Mouse (Mus musculus): ENCODE results near the gene Rnf11. TPM values are rescaled to one million over a fixed set of nuclear protein-coding genes. Genes with fewer than 3 reads are reported as not detected.

Rnf11 gene
- polyA plus RNA-seq, 1 experiment, result 135 TPM

DNA sequence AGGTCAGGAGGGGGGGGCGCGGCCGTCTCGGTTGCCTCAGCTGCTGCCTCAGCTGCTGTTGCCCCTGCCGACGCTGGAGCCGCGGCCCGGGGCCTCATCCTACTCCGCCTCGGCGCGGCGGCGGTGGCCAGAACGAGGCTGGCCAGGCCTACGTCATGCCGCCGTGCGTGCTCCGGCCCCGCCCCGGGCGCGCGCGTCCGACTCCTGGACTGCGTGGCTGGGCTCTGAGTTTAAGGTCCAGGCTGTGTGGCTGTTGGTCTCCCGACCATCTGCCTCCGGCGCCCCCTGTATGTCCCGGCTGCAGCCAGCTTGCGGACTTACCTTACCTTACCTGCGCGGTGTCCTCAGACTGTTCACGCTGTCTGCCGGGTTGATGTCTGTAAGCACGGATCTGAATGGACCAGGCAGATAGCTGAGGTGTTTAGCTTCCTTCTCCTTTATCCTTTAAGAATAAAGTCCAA, 7.9 kb downstream of the Rnf11 start:
- H3K27ac ChIP-seq (ENCODE audit: insufficient read depth, low read length), result peak overlapping the region; percentile 55
- TF ChIP-seq CTCF (IDR thresholded peaks at IDR 0.05; ENCODE audit: borderline replicate concordance, insufficient read depth, low read length) (0 out of 2 replicates have a peak, but pooled peaks have one; percentile 20), POLR2A (IDR thresholded peaks at IDR 0.05; ENCODE audit: low read depth, low read length) (peak; percentile 93)
- H3K4me1 ChIP-seq (ENCODE audit: control insufficient read depth, insufficient read depth, low read length), result peaks cover 3% of the 10 kb centered on the region
- peak overlapping the region; percentile 80 for H3K4me3 ChIP-seq (ENCODE audit: insufficient read depth, low read length)

DNA sequence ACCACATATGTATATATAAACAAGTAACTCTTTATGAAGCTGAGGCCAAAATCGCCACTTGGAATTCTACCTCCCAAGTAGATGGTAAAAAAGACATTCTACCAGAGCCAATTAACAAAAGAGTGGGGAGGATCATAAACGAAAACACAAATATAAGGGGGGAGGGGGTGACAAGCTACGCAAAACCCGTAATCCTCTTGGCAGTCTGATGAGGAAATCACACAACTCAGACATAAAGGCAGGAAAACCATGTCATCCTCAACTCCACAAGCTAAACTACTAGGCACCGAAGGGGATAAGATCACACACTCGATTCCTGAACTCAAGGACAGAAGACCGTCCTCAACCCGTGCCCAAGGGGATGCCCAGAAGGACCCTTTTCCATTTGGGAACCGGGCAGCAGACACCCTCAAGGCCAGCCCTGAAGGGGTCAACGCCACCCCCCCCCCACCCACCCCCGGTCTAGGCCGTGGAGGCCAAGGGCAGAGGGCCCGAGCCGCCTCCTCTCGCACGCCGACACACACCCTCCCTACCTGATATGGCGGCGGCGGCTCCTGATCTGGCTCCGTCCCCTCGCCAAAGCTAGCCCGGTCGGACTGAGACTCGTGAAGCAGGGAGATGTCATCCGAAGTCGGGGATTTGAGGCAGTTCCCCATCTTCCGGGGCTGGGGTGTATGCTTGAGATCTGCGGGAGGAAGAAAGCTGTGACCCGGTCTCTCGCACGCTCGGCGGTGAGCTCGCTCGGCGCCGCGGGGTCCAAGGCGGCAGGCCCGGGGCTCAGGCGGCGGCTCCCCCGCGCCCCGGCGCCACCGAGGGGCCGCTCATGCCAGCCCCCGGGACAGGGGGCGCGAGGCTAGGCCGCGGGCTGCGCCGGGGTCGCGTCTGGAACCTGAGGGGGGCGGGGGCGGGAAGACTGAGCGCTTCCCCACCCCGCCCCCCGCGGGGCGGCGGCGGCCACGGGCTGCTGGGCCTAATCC, 8.7 kb downstream of the Rnf11 start:
- H3K4me1 ChIP-seq (ENCODE audit: control insufficient read depth, insufficient read depth, low read length), result no peaks in the 10 kb centered on the region; the same call in none of the 2 replicates
- TF ChIP-seq CTCF (IDR thresholded peaks at IDR 0.05; ENCODE audit: borderline replicate concordance, insufficient read depth, low read length) (no peak), POLR2A (IDR thresholded peaks at IDR 0.05; ENCODE audit: low read depth, low read length) (peak; percentile 35; the same call in 1 of the 2 replicates)
- H3K4me3 ChIP-seq (ENCODE audit: insufficient read depth, low read length), result peak overlapping the region; percentile 80
- peak overlapping the region; percentile 55 for H3K27ac ChIP-seq (ENCODE audit: insufficient read depth, low read length)

DNA sequence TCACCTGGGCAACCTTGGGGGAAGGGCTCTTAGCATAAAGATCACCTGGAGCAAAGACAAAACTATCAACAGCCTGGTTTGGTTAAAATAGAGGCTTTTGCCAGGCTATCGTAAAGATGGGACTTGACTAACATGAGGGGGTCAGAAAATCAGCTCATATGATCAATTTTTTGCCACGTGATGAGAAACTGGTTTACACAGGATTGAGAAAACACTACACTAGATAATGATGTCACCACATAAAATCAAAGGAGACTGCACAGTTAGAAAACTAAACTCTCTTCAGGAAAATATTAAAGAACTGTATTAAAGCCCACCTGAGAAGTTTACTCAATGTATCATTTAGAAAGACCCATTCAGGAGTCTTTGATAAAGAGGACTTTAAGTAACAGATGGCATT, 9.4 kb downstream of the Rnf11 start:
- TF ChIP-seq CTCF (IDR thresholded peaks at IDR 0.05; ENCODE audit: borderline replicate concordance, insufficient read depth, low read length) (no peak), POLR2A (IDR thresholded peaks at IDR 0.05; ENCODE audit: low read depth, low read length) (no peak)
- no peaks in the 10 kb centered on the region; the same call in none of the 2 replicates for H3K4me1 ChIP-seq (ENCODE audit: control insufficient read depth, insufficient read depth, low read length)

DNA sequence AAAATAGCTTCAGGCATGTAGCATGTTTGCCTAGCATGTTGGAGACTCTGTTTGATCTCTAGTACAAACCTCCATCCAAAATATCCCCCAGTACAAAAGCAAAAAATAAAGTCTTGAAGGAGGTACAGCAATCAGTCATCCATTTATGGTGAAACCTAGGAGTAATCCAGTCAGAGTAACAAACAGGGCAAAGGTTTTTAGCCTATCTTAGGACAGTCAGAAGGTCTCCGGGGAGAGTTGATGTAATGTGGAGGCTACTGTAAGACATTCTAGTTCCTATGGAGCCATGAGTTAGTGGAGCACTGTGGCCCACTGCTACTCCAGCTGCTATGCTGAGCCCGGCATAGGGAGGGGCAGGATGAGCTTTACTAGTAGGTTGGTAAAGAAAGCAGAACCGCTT, 12.0 kb downstream of the Rnf11 start:
- Histone ChIP-seq H3K4me1 (ENCODE audit: control insufficient read depth, insufficient read depth, low read length) (no peaks in the 10 kb centered on the region; the same call in none of the 2 replicates), H3K4me3 (ENCODE audit: insufficient read depth, low read length) (no peak overlapping the region), H3K27ac (ENCODE audit: insufficient read depth, low read length) (no peak overlapping the region)
- no peak for TF ChIP-seq POLR2A (IDR thresholded peaks at IDR 0.05; ENCODE audit: low read depth, low read length)

More for the DNA sequence above, 9.4 kb downstream of the Rnf11 start:
- no peak overlapping the region for H3K27ac ChIP-seq (ENCODE audit: insufficient read depth, low read length)
- H3K4me3 ChIP-seq (ENCODE audit: insufficient read depth, low read length), result peak overlapping the region; percentile 80

DNA sequence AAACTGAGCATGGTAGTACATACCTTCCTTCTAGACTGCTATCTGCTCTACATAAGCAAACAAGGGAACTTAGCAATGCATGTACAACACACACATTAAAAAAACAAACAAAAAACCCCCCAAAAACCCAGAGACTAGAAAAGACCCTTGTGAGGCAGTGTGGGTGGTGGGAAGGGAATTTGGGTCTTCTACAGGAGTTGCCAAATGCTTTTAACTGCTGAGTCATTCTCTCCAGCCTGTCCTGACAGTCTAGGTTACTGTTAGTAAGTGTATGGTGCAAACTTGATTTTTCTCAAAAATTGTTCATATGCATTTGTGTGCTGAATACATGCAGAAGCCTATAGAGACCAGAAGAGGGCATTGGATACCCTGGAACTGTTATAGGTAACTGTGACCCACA, 12.9 kb downstream of the Rnf11 start:
- H3K4me1 ChIP-seq (ENCODE audit: control insufficient read depth, insufficient read depth, low read length), result no peaks in the 10 kb centered on the region; the same call in none of the 2 replicates
- H3K4me3 ChIP-seq (ENCODE audit: insufficient read depth, low read length), result no peak overlapping the region
- TF ChIP-seq CTCF (IDR thresholded peaks at IDR 0.05; ENCODE audit: borderline replicate concordance, insufficient read depth, low read length) (no peak), POLR2A (IDR thresholded peaks at IDR 0.05; ENCODE audit: low read depth, low read length) (no peak)
- H3K27ac ChIP-seq (ENCODE audit: insufficient read depth, low read length), result no peak overlapping the region

DNA sequence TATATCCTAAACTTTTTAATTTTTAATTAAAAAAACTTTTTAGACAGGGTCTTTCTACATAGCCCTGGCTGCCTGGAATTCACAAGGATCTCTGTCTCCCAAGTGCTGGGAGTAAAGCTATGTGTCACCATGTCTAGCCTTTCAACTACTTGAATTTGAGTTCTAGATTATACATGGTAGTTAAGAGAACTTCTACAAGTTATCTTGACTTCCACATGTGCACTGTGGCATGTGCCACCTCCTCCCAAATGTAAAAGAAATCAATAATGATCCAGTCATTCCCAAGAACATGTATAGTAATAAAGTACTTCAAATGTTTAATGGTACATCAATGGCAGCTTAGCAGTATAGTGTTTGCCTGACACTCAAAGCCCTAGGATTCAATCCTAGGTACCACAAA, 16.8 kb downstream of the Rnf11 start:
- no peak overlapping the region for H3K4me3 ChIP-seq (ENCODE audit: insufficient read depth, low read length)
- H3K4me1 ChIP-seq (ENCODE audit: control insufficient read depth, insufficient read depth, low read length), result peaks cover 2% of the 10 kb centered on the region
- no peak overlapping the region for H3K27ac ChIP-seq (ENCODE audit: insufficient read depth, low read length)
- TF ChIP-seq CTCF (IDR thresholded peaks at IDR 0.05; ENCODE audit: borderline replicate concordance, insufficient read depth, low read length) (no peak), POLR2A (IDR thresholded peaks at IDR 0.05; ENCODE audit: low read depth, low read length) (no peak)

DNA sequence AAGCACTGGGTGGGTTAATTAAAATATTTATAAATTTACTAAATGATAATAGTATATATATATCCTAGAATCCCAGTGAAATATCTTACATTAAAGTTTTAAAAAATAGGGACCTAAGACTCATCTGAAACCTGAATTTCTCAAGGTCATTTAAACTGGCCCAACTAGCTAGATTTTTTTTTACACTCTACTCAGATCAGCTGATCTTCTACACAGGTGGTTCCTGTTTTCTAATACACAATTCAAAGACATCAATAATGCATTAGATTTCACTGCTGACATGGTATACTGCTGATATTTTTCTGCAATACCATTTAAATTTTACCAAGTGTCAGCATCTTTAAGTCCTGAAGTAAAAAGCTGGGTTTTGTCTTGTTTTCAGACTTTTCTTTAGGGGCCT, 20.6 kb downstream of the Rnf11 start:
- no peak overlapping the region for H3K4me3 ChIP-seq (ENCODE audit: insufficient read depth, low read length)
- H3K27ac ChIP-seq (ENCODE audit: insufficient read depth, low read length), result no peak overlapping the region
- peaks cover 9% of the 10 kb centered on the region for H3K4me1 ChIP-seq (ENCODE audit: control insufficient read depth, insufficient read depth, low read length)
- TF ChIP-seq CTCF (IDR thresholded peaks at IDR 0.05; ENCODE audit: borderline replicate concordance, insufficient read depth, low read length) (no peak), POLR2A (IDR thresholded peaks at IDR 0.05; ENCODE audit: low read depth, low read length) (no peak)

DNA sequence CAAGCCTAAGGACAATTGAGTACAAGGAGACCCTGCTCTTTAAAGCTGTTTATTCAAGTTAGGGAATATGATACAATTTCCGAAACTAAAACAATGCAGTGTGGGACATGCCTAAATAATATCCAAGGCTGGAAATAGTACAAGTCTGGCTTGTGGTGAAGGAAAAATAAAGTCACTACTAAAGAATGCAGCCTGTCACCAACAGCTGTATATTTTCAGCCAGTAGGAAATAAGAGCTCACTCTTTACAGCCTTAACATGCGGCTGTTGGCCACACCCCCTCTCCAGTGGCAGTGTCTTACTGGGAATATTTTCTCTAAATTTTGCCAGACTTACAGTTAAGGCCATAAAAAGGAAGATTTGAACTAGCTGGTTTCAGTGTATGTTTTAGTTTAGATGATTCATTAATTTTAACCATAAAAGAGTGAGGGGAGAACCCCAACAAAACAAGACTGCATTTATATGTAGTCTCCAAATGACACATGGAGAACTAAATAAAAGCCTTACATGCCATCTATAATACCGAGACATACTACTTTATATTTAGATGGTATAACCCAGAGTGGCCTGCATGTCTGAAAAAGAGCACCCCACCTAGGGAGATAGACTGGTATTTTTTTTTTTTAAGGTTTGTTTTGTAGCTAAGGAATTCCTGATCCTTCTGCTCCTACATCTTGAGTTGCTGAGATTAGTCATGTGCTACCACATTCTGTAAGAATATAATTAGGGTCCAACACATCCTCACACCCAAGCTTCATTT, 23.9 kb downstream of the Rnf11 start:
- peak overlapping the region; percentile 99 for H3K27ac ChIP-seq (ENCODE audit: insufficient read depth, low read length)
- no peak for TF ChIP-seq CTCF (IDR thresholded peaks at IDR 0.05; ENCODE audit: borderline replicate concordance, insufficient read depth, low read length)
- TF ChIP-seq POLR2A (IDR thresholded peaks at IDR 0.05; ENCODE audit: low read depth, low read length), result no peak
- H3K4me3 ChIP-seq (ENCODE audit: insufficient read depth, low read length), result no peak overlapping the region
- H3K4me1 ChIP-seq (ENCODE audit: control insufficient read depth, insufficient read depth, low read length), result peaks cover 9% of the 10 kb centered on the region

DNA sequence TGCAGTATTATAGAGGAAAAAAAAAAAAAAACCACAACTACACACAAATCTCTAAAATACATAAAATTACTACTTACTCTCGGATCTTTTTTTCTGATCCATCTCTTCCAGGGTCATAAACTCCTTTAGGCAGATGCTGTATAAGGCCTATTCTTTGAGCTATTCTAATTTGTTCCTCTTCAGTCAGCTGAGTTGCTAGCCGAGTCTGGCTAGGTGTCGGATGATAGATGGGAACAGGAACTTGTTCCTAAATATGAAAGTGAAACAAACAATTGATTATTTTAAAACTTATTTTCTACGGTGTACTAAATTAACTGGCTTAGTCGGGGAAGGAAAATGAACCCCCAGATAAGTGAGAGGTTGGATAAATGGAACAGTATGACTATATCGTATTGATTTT, 27.7 kb downstream of the Rnf11 start:
- no peak overlapping the region for H3K4me3 ChIP-seq (ENCODE audit: insufficient read depth, low read length)

More for the DNA sequence above, 27.7 kb downstream of the Rnf11 start:
- Histone ChIP-seq H3K27ac (ENCODE audit: insufficient read depth, low read length) (no peak overlapping the region), H3K4me1 (ENCODE audit: control insufficient read depth, insufficient read depth, low read length) (peaks cover 7% of the 10 kb centered on the region)
- TF ChIP-seq POLR2A (IDR thresholded peaks at IDR 0.05; ENCODE audit: low read depth, low read length), result no peak
- no peak for TF ChIP-seq CTCF (IDR thresholded peaks at IDR 0.05; ENCODE audit: borderline replicate concordance, insufficient read depth, low read length)

Data from embryonic fibroblast, embryonic 13.5 days (primary cell).